Mouse (Mus musculus) heart, postnatal 25 days (tissue): ENCODE measurements around the gene Syt11. TPM values are rescaled to one million over a fixed set of nuclear protein-coding genes. Genes with fewer than 3 reads are reported as not detected.
"Not testable (repeated sequence)": the region's sequence is repeated elsewhere in the genome, so short reads cannot be mapped to it uniquely, and the experiment has no call there.

Source experiments
- DNase-seq: peaks from one replicate; pipeline ENCODE4 v3.0.0; 2022; ENCODE audit warnings: low spot score
- intact Hi-C: fragments of 180-260 bp; cut with DNase I; formaldehyde crosslinking; loops from one replicate; pipeline ENCODE4 v1.15.1; 2025
- total RNA-seq, 2 experiments: library from RNA; stranded (reverse); gene quantifications; 2 replicates each; pipeline ENCODE4 v1.2.3; 2021

Syt11 gene
- 1 to 10 TPM; 3.8 to 7.3 TPM for total RNA-seq

GRCm38 (mm10) chr3:88774939-88775841, at the start of gene Syt11:
TSS of gene Syt11 (minus strand) at chr3:88775164.
- intact Hi-C loops, DNase-seq: not testable (repeated sequence)

GRCm38 (mm10) chr3:88803910-88804540, 29.1 kb upstream of the Syt11 start:
- no peak for DNase-seq
- intact Hi-C loops, result no loop called here

- intact Hi-C loops, DNase-seq: not testable (repeated sequence)
Measured at GRCm38 (mm10) chr3:88797507-88797906, 22.5 kb upstream of the Syt11 start.

- intact Hi-C loops, DNase-seq: not testable (repeated sequence)
Measured at GRCm38 (mm10) chr3:88788033-88788432, 13.1 kb upstream of the Syt11 start.

GRCm38 (mm10) chr3:88786805-88787204, 11.8 kb upstream of the Syt11 start:
- intact Hi-C loops, DNase-seq: not testable (repeated sequence)

GRCm38 (mm10) chr3:88786323-88786722, 11.4 kb upstream of the Syt11 start:
- intact Hi-C loops, DNase-seq: not testable (repeated sequence)

GRCm38 (mm10) chr3:88784889-88785288, 9.9 kb upstream of the Syt11 start:
- intact Hi-C loops, result no loop called here
- no peak for DNase-seq

GRCm38 (mm10) chr3:88773163-88773562, 1.8 kb downstream of the Syt11 start:
- intact Hi-C loops, DNase-seq: not testable (repeated sequence)

GRCm38 (mm10) chr3:88772399-88772798, 2.6 kb downstream of the Syt11 start:
- intact Hi-C loops, result not testable (repeated sequence)
- DNase-seq, result peak; percentile 79

- intact Hi-C loops, DNase-seq: not testable (repeated sequence)
Measured at GRCm38 (mm10) chr3:88771941-88772280, 3.1 kb downstream of the Syt11 start.

- peak; percentile 36 for DNase-seq
- intact Hi-C loops, result not testable (repeated sequence)
Measured at GRCm38 (mm10) chr3:88771189-88771940, 3.6 kb downstream of the Syt11 start.

- DNase-seq, result no peak
- intact Hi-C loops, result no loop called here
Measured at GRCm38 (mm10) chr3:88762401-88762831, 12.5 kb downstream of the Syt11 start.

GRCm38 (mm10) chr3:88761619-88762018, 13.3 kb downstream of the Syt11 start:
- no peak for DNase-seq
- intact Hi-C loops, result no loop called here

GRCm38 (mm10) chr3:88758045-88758500, 16.9 kb downstream of the Syt11 start:
- intact Hi-C loops, result no loop called here

GRCm38 (mm10) chr3:88756276-88756675, 18.7 kb downstream of the Syt11 start:
- no peak for DNase-seq
- intact Hi-C loops, result no loop called here

More at GRCm38 (mm10) chr3:88758045-88758500, 16.9 kb downstream of the Syt11 start:
- peak; percentile 61 for DNase-seq

GRCm38 (mm10) chr3:88755541-88755940, 19.4 kb downstream of the Syt11 start:
- intact Hi-C loops, result no loop called here
- no peak for DNase-seq

- intact Hi-C loops, result no loop called here
Measured at GRCm38 (mm10) chr3:88754283-88754682, 20.7 kb downstream of the Syt11 start.

GRCm38 (mm10) chr3:88746871-88747231, 28.1 kb downstream of the Syt11 start:
- no peak for DNase-seq
- intact Hi-C loops, result no loop called here

More at GRCm38 (mm10) chr3:88754283-88754682, 20.7 kb downstream of the Syt11 start:
- no peak for DNase-seq

GRCm38 (mm10) chr3:88746139-88746870, 28.7 kb downstream of the Syt11 start:
- intact Hi-C loops, result no loop called here
- DNase-seq, result no peak

GRCm38 (mm10) chr3:88745534-88745933, 29.4 kb downstream of the Syt11 start:
- intact Hi-C loops, result no loop called here
- DNase-seq, result no peak
